Mouse (Mus musculus): ENCODE measurements around the gene Olfr551.
"Not testable (repeated sequence)": the region's sequence is repeated elsewhere in the genome, so short reads cannot be mapped to it uniquely, and the experiment has no call there.

Gene Olfr551

DNA sequence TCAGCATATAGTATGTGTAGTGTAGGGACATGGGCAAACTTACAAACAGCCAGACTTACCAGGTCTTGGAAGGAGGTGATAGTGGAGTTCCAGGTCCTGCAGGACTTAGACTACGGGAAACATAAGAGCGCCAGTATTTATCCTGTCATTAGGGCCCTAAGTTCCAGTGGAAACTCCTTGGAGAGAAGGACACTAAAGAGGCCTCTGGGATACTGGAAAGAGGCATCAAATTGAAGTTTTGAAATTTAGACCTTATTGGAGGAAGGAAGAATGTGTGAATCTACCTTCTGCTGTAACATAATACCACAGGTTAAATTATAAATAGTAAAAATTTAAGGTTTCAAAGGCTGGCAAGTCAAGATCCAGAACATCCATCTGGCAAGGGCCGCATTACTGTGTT is at the start of gene Olfr551:
Gene Olfr551 (minus strand): TSS at position 101 of the 400 bp plus-strand sequence.
- no peak for DNase-seq (ENCODE audit: low spot score)

DNA sequence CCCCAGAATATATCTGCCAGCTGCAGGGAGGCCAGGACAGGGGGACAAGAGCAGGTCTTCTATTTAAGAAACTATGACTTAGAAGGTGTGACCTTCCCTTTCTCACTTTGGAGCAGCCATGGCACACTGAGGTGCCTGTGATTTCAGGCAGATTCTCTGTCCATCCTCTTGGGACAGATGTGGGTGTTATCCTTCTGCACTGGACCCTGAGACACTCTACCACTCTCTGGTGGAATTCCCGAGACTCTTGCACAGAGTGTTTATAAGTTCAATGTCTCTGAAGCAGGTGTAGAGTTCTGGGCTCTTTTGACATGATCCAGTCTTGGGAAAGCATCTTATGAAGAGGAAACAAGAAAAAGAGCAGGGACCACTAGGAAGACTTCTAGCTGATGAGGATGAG is 46.4 kb upstream of the Olfr551 start, which contains the start of gene Olfr554:
Gene Olfr554 (plus strand): TSS at position 301 of the 400 bp plus-strand sequence.
- no peak for DNase-seq (ENCODE audit: low spot score)

DNA sequence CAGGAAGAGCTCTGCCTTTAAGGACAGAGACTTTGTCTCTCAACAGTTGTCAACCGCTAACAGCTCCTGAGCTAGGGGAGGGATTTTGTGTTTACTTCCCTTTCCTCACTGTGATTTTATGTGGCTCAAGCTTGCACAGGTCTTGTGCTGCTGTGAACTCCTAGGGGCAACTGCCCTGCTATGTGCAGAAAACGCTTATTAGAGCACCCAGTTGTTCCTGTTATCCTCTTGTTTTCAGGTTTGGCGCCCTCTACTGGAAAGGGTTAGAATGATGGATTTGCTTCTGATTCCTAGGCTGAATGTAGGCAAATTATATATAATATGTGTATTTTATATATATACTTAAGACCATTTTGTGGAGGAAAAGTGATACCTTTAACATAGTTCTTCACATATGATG is 45.0 kb upstream of the Olfr551 start:
- DNase-seq (ENCODE audit: low spot score) = peak; percentile 18

DNA sequence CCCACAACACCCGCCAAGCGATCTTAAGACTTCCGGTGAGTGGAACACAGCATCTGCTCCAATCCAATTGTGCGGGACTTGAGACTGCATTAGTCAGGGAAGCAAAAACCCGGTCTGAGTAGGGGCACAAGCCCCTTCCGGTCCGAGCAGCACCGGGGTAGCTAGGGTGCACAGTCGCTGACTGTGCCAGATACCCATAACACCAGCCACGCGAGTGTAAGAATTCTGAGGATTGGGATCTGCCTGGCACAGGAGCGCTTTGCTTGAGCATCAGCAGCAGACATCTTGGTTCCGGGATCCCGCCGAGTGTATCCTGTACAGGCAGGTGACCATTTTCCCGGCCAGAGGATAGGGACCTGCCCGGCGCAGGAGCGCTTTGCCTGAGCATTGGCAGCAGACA is 28.7 kb upstream of the Olfr551 start:
- DNase-seq (ENCODE audit: low spot score) = not testable (repeated sequence)

DNA sequence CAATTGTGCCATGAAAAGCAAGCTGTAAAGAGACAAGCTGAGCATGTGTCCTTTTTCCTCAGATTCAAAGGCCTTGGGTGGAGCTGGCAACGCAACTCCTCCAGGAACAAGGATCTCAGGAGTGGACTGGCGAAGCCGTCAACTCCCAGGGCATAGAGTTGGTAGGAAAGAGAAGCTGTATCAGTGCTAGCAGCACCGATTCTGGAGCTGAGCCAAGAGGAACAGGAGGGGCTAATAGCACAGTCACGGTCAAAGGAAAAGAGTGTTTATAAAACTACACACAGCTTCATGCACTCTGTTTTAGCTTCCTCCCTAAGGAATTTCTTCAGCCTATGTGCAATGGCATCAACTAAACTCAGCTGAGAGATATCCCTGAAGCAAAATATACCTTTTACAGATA is 27.9 kb upstream of the Olfr551 start:
- no peak for DNase-seq (ENCODE audit: low spot score)

DNA sequence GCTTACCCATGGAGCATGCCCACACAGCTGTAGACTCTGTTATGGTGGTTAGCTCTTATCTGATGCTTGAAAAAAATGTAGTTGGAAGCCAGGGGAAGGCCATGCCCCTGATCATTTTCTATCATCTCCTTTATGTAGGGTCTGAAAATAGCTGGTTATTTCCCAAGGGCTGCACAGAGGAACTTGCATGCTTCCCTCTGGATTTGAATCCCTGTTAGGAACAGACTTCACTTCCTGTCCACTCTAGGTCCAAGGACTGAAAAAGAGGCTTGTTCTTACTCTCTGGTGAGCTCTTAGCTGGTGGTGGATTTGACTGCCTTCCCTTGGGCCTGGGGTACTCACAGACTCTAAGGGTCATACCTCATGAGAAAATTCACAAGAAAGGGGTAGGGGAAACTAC is 26.4 kb upstream of the Olfr551 start, which contains the start of gene Olfr553:
Gene Olfr553 (minus strand): TSS at position 101 of the 400 bp plus-strand sequence.
- DNase-seq (ENCODE audit: low spot score) = no peak

DNA sequence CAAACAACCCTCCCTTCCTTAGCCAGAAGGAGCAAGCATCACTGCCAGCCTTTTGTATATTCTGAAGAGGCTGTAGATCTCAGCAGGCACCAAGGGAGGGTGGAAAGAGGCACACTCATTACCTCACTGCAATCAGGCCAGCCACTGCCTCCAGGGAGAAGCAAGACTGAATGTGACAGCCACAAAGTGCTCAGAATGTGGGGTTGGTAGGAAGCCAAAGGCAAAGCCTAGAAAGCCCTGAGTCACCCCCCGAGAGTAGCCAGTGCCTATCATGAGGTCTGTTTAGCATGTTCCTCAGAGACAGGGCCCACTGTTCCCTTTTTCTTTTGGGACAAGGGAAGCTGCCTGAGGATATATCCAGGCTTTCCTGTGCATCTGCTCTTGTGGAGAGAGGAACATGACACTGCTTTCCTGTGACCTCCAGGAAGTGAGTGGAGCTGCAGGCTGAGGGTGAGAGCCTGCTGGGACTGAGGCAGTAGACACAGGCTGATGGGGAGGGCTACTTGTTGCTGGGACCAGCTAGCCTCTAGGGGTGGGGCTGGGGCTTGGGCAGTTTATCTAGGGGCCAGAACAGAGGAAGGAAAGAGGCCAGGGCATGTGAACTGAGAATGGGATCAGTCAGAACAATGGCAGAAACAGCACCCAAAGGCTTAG is 5.8 kb upstream of the Olfr551 start, which contains the start of gene Olfr552:
Gene Olfr552 (plus strand): TSS at position 393 of the 654 bp plus-strand sequence.
- no peak for DNase-seq (ENCODE audit: low spot score)

DNA sequence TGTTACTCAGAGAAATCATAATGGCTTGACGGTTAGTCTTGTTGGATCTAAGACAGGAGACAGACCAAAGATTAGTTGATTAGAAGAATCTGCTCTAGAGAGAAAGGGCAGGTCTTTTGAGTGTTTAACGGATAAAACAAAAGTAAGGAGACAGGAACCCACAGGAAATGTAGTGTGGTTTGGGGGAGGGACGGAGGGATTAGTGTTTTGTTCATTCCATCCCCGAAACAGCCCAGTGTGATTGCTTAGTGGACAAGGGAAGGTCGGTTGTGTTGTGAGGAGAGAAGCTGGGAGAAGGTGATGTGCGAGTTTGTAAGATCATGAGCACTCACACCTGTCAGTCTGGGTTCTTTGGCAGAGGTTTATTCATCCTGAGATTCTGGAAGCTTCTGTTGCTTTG is 15.7 kb downstream of the Olfr551 start:
- DNase-seq (ENCODE audit: low spot score) = no peak

DNA sequence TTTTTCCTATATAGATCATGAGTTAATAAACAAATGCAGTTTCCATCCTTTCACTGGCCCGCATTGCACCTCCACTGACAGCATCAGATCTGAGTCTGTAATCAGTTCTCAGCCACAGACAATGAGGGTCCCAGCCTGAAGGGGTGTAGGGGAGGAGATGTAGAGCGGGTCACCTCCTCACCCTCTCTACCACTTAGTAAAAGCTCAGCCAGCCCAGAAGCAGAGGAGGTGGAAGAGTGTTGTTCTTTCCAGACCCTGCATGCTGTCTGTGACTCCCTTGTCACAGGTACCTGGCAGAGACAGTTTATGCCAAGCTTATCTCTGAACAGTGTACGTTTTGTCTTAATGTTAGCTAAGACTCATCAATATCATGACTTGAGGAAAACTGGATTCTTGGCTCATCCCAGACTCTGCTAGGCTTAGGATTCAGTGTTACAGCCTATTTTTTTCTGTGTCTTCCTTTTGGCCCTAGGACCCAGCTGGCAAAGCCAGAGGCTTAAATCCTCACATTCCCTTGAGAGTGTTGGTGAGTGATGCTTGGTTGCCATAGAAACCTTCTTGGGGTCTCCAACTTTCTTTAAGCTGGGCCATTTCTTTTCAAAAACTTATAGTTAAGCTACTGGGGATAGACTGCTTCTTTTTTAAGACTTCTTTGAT is 18.4 kb downstream of the Olfr551 start:
- DNase-seq (ENCODE audit: low spot score) = no peak

DNA sequence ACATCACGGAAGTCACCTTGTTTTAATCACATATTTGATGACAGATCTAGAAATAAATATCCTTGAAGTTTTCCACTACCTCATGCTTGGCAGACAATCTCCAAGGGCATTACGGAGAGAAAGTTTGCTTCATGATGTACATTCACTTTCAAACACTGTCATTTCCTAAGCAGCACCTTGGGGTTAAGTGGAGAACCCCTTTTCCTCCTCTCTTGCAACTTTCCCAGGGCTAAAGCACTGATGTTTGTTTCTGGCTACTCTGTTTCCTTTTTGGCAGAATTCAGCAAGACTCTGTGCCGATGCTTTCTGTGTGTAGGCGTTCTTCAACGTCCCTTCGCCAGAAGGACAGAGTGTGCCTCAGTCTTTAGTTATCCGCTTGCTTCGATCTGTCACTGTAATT is 20.5 kb downstream of the Olfr551 start, which contains the start of gene Olfr550:
Gene Olfr550 (plus strand): TSS at position 301 of the 400 bp plus-strand sequence.
- DNase-seq (ENCODE audit: low spot score) = no peak

DNA sequence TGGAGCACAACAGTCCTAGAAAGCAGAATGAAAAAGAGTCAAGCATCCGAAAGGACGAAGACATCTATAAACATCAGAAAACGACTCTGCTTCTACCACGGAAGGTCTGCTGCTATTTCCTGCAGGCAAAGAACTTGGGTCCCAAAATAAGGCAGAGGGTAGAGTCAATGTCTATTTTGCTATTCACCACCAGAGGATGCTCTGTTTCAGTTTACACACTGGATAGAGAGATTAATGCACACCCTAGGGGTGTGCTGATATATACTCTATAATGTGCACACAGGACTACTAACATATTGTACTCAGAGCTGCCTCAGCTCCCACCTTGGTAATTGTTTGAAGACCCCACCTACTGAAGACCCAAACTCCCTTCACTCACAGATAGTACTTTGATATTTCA is 25.5 kb downstream of the Olfr551 start:
- DNase-seq (ENCODE audit: low spot score) = no peak

DNA sequence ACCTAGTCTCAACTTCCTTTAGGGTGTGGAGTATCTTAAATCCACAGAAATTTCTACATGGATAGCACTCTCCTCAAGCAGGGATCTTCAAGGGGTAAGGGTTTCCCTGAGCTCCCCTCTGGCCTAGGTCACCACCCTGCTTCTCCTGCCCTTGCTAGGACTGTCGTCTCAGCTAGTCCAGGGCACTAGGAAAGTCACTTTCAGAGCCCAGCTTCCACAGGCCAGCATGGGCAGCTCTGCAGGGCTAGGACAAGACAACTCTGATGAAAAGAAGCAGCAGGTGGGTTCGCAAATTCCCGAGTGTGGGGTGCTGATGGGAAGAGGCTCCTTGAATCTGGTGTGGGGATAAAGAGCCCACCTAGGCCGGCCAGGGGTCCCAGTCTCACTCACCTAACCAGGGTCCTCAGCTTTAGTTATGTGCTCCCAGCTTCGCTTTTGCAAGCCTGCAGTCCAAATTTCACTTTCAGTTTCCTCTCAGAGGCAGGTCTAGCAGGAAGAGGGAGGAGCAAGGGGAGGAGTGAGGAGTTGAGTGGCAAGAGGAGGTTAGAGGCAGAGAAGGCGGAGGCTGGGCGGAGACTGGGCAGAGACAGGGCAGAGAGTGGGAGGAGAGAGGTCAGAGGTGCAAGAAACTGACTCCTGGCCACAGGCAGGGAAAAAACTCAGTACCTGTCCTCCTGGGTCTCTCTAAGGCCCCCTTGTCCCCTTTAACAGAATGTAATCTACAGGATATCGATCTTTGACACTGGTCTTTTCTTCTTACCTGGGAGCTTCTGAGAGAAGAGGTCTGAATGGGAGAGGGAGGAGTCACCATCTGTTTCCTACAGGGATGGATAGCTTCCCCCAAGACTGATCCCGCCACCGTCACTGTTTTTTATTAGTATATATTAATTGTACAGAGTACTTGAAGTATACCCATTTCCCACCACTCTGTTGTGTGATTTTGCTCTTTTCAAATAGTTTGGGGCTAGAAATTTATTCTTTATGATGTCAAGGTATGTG is 26.4 kb downstream of the Olfr551 start, which contains the start of gene Trim21:
Gene Trim21 (minus strand): TSS at position 488 of the 999 bp plus-strand sequence.
- peak; percentile 47 for DNase-seq (ENCODE audit: low spot score)

DNA sequence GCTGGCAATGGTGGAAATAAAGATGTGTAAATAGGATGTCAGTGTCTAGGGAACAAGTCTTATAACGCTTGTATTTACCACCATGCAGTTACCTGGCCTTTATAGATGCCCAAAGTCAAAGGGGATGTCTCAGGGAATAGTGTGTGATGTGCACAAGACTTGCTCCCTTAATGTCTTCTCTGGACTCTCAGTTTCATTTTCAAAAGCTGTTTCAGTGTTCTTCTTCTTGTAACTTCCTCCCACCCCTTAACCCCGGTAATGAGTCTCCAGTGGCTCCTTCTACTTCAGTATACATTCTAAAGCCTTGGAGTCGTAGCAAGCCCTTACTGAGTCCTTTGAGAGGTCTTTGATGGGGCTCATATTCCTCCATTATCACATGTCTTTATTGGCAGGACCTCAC is 38.4 kb downstream of the Olfr551 start:
- DNase-seq (ENCODE audit: low spot score) = no peak

DNA sequence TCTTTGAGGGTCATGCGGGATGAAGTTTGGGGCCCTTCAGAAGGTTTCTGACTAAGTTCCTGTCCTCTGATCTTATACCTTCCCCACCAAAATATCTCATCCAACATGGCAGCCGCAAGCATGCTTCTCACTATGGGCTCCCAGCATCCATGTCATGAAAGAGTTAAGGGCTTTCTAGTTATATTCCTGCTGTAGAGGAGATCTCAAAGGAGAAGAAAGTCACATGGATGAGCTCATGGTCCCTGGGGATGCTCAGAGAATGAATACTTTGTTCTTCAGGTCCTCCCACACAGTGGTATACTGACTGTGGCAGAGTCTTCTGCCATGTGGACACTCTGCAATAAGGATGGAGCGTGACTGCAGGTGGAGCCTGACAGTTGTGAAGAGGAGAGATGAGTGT is 42.1 kb downstream of the Olfr551 start, which contains the start of gene Olfr549:
Gene Olfr549 (plus strand): TSS at position 301 of the 400 bp plus-strand sequence.
- no peak for DNase-seq (ENCODE audit: low spot score)

DNA sequence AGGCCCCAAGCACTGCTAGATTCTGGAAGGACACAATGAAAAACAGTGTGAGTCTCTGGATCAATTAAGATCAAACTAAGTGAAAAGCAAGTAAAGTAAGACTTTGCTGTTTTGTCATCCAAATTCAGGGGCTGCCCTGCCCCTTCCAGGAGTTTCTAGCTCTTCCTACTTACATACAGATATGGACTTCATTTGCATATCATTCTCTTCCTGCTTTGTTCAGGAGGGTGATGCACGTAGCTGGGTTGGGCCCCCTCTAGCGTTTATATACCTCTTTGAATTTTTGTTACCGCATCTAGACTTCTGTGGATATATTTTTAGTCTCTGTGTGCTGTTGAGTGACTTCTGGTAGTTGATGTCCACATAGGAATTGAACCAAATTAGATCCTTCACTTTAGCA is 50.4 kb downstream of the Olfr551 start:
- no peak for DNase-seq (ENCODE audit: low spot score)

DNA sequence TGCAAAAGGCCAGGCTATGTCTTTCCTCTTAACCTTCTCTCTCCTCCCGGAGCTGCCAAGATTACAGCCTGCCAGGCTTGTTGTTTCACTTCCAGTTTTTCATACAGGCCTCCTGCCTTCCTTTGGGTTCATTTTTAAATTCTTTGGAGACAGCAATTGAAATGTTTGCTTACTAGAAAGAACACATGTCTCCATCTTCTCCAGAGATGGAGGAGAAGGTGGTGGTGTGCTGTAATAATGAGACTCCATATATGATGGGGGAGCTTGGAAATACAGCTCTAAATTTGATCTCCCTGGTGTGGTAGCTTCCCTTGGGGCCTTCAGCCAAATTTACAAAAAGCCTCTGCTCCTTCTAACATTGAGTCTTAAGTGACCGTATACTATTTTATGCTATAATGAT is 51.1 kb downstream of the Olfr551 start, which contains the start of gene Olfr548-ps1:
Gene Olfr548-ps1 (plus strand): TSS at position 301 of the 400 bp plus-strand sequence.
- DNase-seq (ENCODE audit: low spot score) = no peak

DNA sequence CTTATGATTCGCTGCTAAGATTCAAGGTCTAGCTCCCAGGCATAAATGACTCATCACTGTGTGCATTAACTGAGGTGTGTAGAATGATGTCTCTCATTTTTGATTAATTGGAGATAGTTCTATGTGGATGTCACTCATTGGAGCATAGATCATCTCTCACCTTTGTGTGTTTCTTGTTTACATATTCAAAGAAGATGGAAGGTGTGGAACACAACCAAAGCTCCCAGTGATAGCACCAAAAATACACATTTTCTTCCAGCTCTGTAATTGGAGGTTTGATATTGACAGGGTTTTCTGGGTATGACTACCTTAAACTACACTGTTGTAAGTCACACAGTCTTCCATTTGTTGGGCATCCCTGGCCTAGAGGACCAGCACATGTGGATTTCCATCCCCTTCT is 57.2 kb downstream of the Olfr551 start, which contains the start of gene Olfr547:
Gene Olfr547 (plus strand): TSS at position 301 of the 400 bp plus-strand sequence.
- no peak for DNase-seq (ENCODE audit: low spot score)
